Mouse (Mus musculus): ENCODE measurements around the gene Mrpl24.

DNA sequence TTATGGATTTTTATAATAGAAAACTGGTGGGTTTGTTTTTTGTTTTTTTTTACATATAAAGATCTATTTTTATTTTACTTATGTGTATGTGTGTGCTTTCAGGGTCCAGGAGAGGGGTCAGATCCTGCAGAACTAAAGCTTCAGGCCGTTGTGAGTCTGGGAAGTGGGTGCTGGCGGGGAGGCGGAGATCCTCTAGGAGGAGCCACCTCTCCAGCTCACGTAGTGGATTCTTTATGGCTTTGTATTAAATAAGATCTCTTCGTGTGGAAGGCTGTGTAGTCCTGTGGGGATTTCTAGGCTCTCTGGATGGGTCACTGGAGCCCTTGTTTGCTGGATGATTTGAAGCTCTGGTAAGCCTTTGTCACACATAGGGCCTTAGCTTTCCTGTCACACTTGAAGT lies 21.3 kb downstream of the Mrpl24 start:
- no peak for TF ChIP-seq CTCF (conservative IDR thresholded peaks at IDR 0.05; ENCODE audit: insufficient read depth, insufficient read length, low read depth, low read length)
- no peak for TF ChIP-seq POLR2A (IDR thresholded peaks at IDR 0.05; ENCODE audit: low read depth, low read length)

All from kidney, adult 2 months (tissue).